Mouse (Mus musculus) G1E (cell line): Measurements from ENCODE around the gene Fcho2.

Experiments used
- CTCF ChIP-seq: IDR thresholded peaks from 2 replicates; pipeline ENCODE4 v1.5.1; 2012; ENCODE audit warnings: low read depth, low read length, inconsistent platforms, mixed read lengths
- GATA1 ChIP-seq: IDR thresholded peaks from 2 replicates; pipeline ENCODE4 v1.6.1; 2012; ENCODE audit warnings: borderline replicate concordance, low read length, inconsistent platforms, mixed read lengths
- GATA2 ChIP-seq: IDR thresholded peaks from 2 replicates; pipeline ENCODE4 v1.6.1; 2012; ENCODE audit warnings: low read depth, low read length, inconsistent platforms, borderline replicate concordance
- POLR2AphosphoS5 ChIP-seq: IDR thresholded peaks from 2 replicates; pipeline ENCODE4 v1.6.1; 2012; ENCODE audit warnings: low read depth, low read length, inconsistent platforms; ENCODE audit not compliant: insufficient replicate concordance
- TAL1 ChIP-seq: conservative IDR thresholded peaks from 2 replicates; pipeline ENCODE4 v1.6.1; 2012; ENCODE audit warnings: low read depth, low read length, inconsistent platforms, mixed read lengths

DNA sequence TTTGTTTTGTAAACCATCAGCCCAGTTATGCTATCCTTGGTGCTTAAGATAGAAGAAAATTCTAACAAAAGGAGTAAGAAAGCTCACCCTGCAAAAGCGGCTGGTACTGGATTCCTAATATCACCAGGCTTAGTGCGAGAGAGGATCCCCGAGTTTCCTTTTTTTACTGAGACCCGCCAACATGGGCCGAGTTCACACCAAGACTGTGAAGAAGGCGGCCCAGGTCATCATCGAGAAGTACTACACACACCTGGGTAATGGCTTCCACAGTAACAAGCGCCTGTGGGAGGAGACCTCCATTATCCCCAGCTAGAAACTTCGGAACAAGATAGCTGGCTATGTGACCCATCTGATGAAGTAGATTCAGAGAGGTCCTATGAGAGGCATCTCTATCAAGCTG is 1.3 kb upstream of the Fcho2 start:
- TF ChIP-seq CTCF (no peak), GATA1 (no peak), TAL1 (no peak), GATA2 (no peak), POLR2AphosphoS5 (no peak)
